Mouse (Mus musculus): ENCODE data around the gene Rab3d. TPM values are rescaled to one million over a fixed set of nuclear protein-coding genes. Genes with fewer than 3 reads are reported as not detected.
"Not testable (repeated sequence)": the region's sequence is repeated elsewhere in the genome, so short reads cannot be mapped to it uniquely, and the experiment has no call there.

The Rab3d gene
- polyA plus RNA-seq, 1 experiment from 2014 or later = 12.0 TPM

DNA sequence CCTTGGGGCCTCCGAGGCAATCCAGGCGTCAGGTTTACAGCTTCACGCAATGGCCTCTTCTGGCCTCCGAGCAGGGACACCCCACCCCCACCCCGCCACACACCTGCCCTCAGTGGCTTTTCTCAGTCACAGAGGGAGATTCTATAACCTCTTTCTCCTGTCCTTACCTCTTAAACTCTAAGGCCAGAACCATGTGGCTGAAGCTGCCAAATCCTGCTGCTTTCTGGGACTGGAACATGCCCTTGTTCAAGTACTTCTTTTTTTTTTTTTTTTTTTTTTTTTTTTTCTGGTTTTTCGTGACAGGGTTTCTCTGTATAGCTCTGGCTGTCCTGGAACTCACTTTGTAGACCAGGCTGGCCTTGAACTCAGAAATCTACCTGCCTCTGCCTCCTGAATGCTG lies 57.6 kb downstream of the Rab3d start:
- H3K27me3 ChIP-seq; H3K9me3 ChIP-seq (replicated peaks); ATAC-seq (ENCODE audit: insufficient read depth); H3K4me3 ChIP-seq (replicated peaks); H3K27ac ChIP-seq (replicated peaks); H3K9ac ChIP-seq; H3K4me1 ChIP-seq (replicated peaks); H3K4me2 ChIP-seq; H3K36me3 ChIP-seq (replicated peaks): not testable (repeated sequence)
- 60% methylated on average over 6 of the region's 6 CpGs for WGBS (ENCODE audit: insufficient replicate concordance)

DNA sequence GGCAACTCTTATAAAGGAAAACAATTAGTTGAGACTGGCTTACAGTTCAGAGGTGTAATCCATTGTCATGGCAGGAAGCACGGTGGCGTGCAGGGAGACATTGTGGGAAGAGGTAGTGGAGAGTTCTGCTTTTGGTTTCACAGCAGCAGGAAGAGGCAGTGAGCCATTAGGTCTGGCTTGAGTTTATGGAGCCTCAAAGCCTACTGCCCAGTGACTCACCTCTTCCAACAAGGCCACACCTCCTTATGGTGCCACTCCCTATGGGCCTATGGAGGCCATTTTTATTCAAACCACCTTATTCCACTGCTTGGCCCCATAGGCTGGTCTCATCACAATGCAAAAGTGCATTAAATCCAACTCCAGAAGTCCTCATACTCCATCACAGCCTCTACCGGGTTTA lies 58.4 kb downstream of the Rab3d start:
- 53% methylated on average over 3 of the region's 3 CpGs for WGBS (ENCODE audit: insufficient replicate concordance)
- Histone ChIP-seq H3K27ac (replicated peaks) (no peak overlapping the region), H3K9me3 (replicated peaks) (0 out of 2 replicates have a peak, but pooled peaks cover 4% of the 10 kb centered on the region), H3K27me3 (no peaks in the 10 kb centered on the region), H3K4me2 (no peak overlapping the region), H3K4me1 (replicated peaks) (no peaks in the 10 kb centered on the region), H3K4me3 (replicated peaks) (no peak overlapping the region), H3K9ac (no peak overlapping the region), H3K36me3 (replicated peaks) (no peaks in the 10 kb centered on the region)
- no peak for ATAC-seq (ENCODE audit: insufficient read depth)

DNA sequence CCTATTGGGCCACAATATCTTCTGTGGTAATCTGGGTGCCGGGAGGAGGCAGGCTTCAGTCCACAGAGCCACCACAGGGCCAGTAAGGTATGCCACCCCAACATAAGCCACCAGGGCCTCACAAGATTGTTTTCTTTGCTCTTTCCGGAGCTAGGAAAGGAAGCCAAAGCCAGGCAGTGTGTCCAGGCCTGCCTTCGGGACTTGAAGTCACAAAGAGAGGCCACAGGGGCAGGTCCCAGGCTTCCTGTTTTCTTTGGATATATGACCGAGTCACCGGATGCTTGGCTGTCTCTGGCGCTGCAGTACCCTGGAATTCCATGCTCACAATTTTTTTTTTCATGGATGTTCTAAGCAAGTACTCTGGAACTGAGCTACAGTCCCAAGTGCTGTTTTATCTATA lies 59.9 kb downstream of the Rab3d start:
- Histone ChIP-seq H3K27ac (replicated peaks) (no peak overlapping the region), H3K27me3 (no peaks in the 10 kb centered on the region), H3K9me3 (replicated peaks) (0 out of 2 replicates have a peak, but pooled peaks cover 4% of the 10 kb centered on the region), H3K4me1 (replicated peaks) (peaks cover 8% of the 10 kb centered on the region; the same call in 1 of the 2 replicates), H3K4me3 (replicated peaks) (no peak overlapping the region), H3K36me3 (replicated peaks) (no peaks in the 10 kb centered on the region), H3K9ac (no peak overlapping the region), H3K4me2 (no peak overlapping the region)
- peak; percentile 54 for ATAC-seq (ENCODE audit: insufficient read depth)
- 39% methylated on average over 6 of the region's 6 CpGs for WGBS (ENCODE audit: insufficient replicate concordance)

DNA sequence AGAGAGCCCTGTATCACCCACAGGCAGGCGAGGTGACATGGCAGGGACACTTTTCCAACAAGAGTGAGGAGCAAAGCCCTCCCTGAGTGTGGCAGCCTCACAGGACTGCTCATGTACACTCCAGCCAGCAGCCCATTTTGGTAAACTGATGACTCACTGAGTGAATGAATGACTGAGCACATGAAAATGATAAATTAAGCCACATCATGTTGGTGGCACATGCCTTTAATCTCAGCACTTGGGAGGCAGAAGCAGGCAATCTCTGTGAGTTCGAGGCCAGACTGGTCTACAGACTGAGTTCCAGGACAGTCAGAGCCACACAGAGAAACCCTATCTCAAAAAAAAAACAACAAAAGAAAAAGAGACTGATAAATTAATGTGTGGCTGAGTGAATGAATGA lies 60.5 kb downstream of the Rab3d start:
- Histone ChIP-seq H3K9me3 (replicated peaks) (0 out of 2 replicates have a peak, but pooled peaks cover 4% of the 10 kb centered on the region), H3K27ac (replicated peaks) (no peak overlapping the region), H3K4me1 (replicated peaks) (peaks cover 13% of the 10 kb centered on the region), H3K27me3 (no peaks in the 10 kb centered on the region), H3K36me3 (replicated peaks) (no peaks in the 10 kb centered on the region), H3K4me3 (replicated peaks) (no peak overlapping the region), H3K9ac (no peak overlapping the region), H3K4me2 (no peak overlapping the region)
- 40% methylated on average over 2 of the region's 2 CpGs for WGBS (ENCODE audit: insufficient replicate concordance)
- no peak for ATAC-seq (ENCODE audit: insufficient read depth)

Other genes with a start within 250 kb of the Rab3d start
- 24.5 and 24.6 TPM in 2 replicates for gene Ldlr, start 194.7 kb downstream of the Rab3d start, polyA plus RNA-seq (2015; fragmentation: Nextera tagmentation; extraction: Ambion mirVana)
- 76.8 and 82.2 TPM in 2 replicates for gene Spc24, start 157.9 kb downstream of the Rab3d start, polyA plus RNA-seq (2015; fragmentation: Nextera tagmentation; extraction: Ambion mirVana)
- 4.8 and 5.5 TPM in 2 replicates for gene Kank2, start 119.4 kb downstream of the Rab3d start, polyA plus RNA-seq (2015; fragmentation: Nextera tagmentation; extraction: Ambion mirVana)
- 35.0 and 42.9 TPM in 2 replicates for gene Angptl8, start 82.7 kb downstream of the Rab3d start, polyA plus RNA-seq (2015; fragmentation: Nextera tagmentation; extraction: Ambion mirVana)
- gene Dock6, start 65.6 kb downstream of the Rab3d start, polyA plus RNA-seq (2015; fragmentation: Nextera tagmentation; extraction: Ambion mirVana) = 4.2 and 5.6 TPM in 2 replicates
- 0.99 and 1.5 TPM in 2 replicates for gene Ccdc159, start 9.3 kb upstream of the Rab3d start, polyA plus RNA-seq (2015; fragmentation: Nextera tagmentation; extraction: Ambion mirVana)
- 137 and 160 TPM in 2 replicates for gene Tmem205, start 9.4 kb upstream of the Rab3d start, polyA plus RNA-seq (2015; fragmentation: Nextera tagmentation; extraction: Ambion mirVana)
- gene Plppr2, start 18.8 kb upstream of the Rab3d start, polyA plus RNA-seq (2015; fragmentation: Nextera tagmentation; extraction: Ambion mirVana) = 1.2 and 1.5 TPM in 2 replicates
- gene Swsap1, start 37.6 kb upstream of the Rab3d start, polyA plus RNA-seq (2015; fragmentation: Nextera tagmentation; extraction: Ambion mirVana) = 2.2 and 2.5 TPM in 2 replicates
- gene Epor, start 45.3 kb upstream of the Rab3d start, polyA plus RNA-seq (2015; fragmentation: Nextera tagmentation; extraction: Ambion mirVana) = 124 and 142 TPM in 2 replicates
- gene Rgl3, start 71.3 kb upstream of the Rab3d start, polyA plus RNA-seq (2015; fragmentation: Nextera tagmentation; extraction: Ambion mirVana) = 0.10 and 0.13 TPM in 2 replicates
- not detected in 2 replicates for gene Ccdc151, start 84.4 kb upstream of the Rab3d start, polyA plus RNA-seq (2015; fragmentation: Nextera tagmentation; extraction: Ambion mirVana)
- 50.6 and 57.5 TPM in 2 replicates for gene Prkcsh, start 84.6 kb upstream of the Rab3d start, polyA plus RNA-seq (2015; fragmentation: Nextera tagmentation; extraction: Ambion mirVana)
- 0.02 and 0.05 TPM in 2 replicates for gene Elavl3, start 133.8 kb upstream of the Rab3d start, polyA plus RNA-seq (2015; fragmentation: Nextera tagmentation; extraction: Ambion mirVana)
- not detected in 2 replicates for gene Gm49318, start 153.1 kb upstream of the Rab3d start, polyA plus RNA-seq (2015; fragmentation: Nextera tagmentation; extraction: Ambion mirVana)
- gene Zfp653, start 153.2 kb upstream of the Rab3d start, polyA plus RNA-seq (2015; fragmentation: Nextera tagmentation; extraction: Ambion mirVana) = 4.9 and 6.6 TPM in 2 replicates
- 21.9 and 26.2 TPM in 2 replicates for gene Ecsit, start 167.2 kb upstream of the Rab3d start, polyA plus RNA-seq (2015; fragmentation: Nextera tagmentation; extraction: Ambion mirVana)
- gene Cnn1, start 181.0 kb upstream of the Rab3d start, polyA plus RNA-seq (2015; fragmentation: Nextera tagmentation; extraction: Ambion mirVana) = 0.96 and 1.4 TPM in 2 replicates
- gene Elof1, start 199.0 kb upstream of the Rab3d start, polyA plus RNA-seq (2015; fragmentation: Nextera tagmentation; extraction: Ambion mirVana) = 88.8 and 89.4 TPM in 2 replicates
- 221 and 246 TPM in 2 replicates for gene Acp5, start 217.5 kb upstream of the Rab3d start, polyA plus RNA-seq (2015; fragmentation: Nextera tagmentation; extraction: Ambion mirVana)
- gene Pigyl, start 238.7 kb upstream of the Rab3d start, polyA plus RNA-seq (2015; fragmentation: Nextera tagmentation; extraction: Ambion mirVana) = 29.4 and 35.6 TPM in 2 replicates